Mouse (Mus musculus) kidney, adult 2 months (tissue): Measurements from ENCODE around the gene Spx.

Source experiments
- CTCF ChIP-seq: fragments of 200-500 bp; conservative IDR thresholded peaks from 2 replicates; pipeline ENCODE4 v1.5.1; 2011; ENCODE audit warnings: low read depth, mild to moderate bottlenecking, control low read depth, low read length, moderate library complexity, mixed read lengths; ENCODE audit not compliant: insufficient read depth, insufficient read length
- POLR2A ChIP-seq: fragments of 200-500 bp; IDR thresholded peaks from one replicate; pipeline ENCODE4 v1.6.1; 2011; ENCODE audit warnings: low read depth, low read length, control low read depth

DNA sequence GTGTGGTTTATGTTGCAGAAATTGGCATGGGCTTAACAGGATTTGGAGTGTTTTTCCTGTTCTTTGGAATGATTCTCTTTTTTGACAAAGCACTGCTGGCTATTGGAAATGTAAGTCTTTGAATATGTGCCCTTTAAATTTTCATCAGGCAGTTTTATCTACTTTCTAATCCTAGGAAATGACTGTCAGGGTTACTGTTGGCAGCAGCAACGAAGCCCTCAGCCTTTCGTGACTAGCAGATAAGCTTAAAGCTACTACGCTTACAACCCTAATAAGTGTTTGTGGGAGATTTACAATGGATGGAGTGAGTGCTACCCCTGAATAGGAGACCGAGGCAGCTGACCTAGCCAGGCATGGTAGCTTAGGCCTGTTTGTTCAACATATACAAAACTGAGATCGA, 20.9 kb upstream of the Spx start:
- TF ChIP-seq CTCF (no peak), POLR2A (no peak)
